In the genomic region with DNA sequence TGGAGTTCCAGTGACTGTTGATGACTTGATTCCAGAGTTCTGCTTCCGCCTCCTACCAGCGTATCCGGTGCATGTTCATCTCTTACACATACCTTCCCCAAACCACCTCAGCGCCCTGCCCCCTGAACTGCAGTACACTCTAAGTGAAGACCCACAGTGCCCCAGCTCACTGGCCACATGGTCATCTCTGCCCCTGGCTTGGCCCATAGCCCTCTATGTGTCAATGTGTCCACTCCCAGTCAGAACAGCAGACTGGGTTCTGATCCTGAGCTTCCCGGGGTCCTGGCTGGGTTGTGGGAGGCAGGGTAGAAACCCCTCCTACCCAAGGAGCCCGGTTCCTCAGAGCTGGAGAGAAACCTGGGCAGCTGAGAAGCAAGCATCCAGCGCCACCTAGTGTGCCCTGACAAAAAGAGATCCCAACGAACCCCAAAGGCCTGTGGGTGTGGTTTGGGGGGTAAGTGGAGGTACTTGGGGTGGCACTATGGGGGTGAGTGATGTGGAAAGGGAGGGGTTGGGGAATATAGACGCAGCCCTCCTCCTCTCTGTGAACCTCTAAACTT, we compare ENCODE assay signal across 9 mouse cellular contexts. TPM values are rescaled to one million over a fixed set of nuclear protein-coding genes. Genes with fewer than 3 reads are reported as not detected.
DNase-seq lines count a peak whose midpoint lies in the region; ATAC-seq lines count a peak whose summit lies in the region.
"Had no signal": no experiment of that assay in that cellular context is flagged by ENCODE, and none has a peak within 500 bp of the region (broad histone marks: within the 10 kb centered on the region; RNA-seq: fewer than 3 reads in every experiment).

No protein-coding gene starts in this region.

- no peak for DNase-seq in heart, adult 9 months (ENCODE audit: low spot score in 2 of 2)
- DNase-seq in 3T3-L1 (ENCODE audit: low read depth, low spot score) (peak; percentile 56), MEL-GATA-1-ER (ENCODE audit: extremely low read depth, low read depth) (peak; percentile 33)
- DNase-seq in embryonic facial prominence, embryonic 10.5 days (ENCODE audit: low spot score) = peak; percentile 52
- DNase-seq in kidney, postnatal 10 days = peak; percentile 79
- DNase-seq in lung, postnatal 4 days = peak; percentile 46 to 68
- DNase-seq in thymus, postnatal 4 days = peak; percentile 85

- peaks cover 12% of the 10 kb centered on the region; the same call in 1 of the 2 replicates for H3K27me3 ChIP-seq in heart, embryonic 14.5 days (ENCODE audit: control insufficient read depth, insufficient read depth, low read length)
- peaks cover 98% of the 10 kb centered on the region for H3K27me3 ChIP-seq in embryonic facial prominence, embryonic 10.5 days (replicated peaks; ENCODE audit: low read depth, poor library complexity, severe bottlenecking)

- no peak overlapping the region for H3K4me3 ChIP-seq in heart, embryonic 14.5 days (ENCODE audit: control insufficient read depth in 1 of 2, insufficient read depth in 1 of 2, low read depth in 1 of 2, low read length in 2 of 2)
- H3K4me3 ChIP-seq in embryonic facial prominence, embryonic 10.5 days = no peak overlapping the region
- H3K4me3 ChIP-seq: limb, embryonic 13.5 days had no signal

- H3K4me1 ChIP-seq in heart, embryonic 14.5 days (ENCODE audit: control insufficient read depth in 2 of 2, insufficient read depth in 2 of 2, low read length in 2 of 2) = peaks cover 62 to 88% of the 10 kb centered on the region in 2 experiments
- H3K4me1 ChIP-seq in embryonic facial prominence, embryonic 10.5 days = peaks cover 57% of the 10 kb centered on the region

- WGBS in heart, embryonic 14.5 days = 18% methylated on average over 9 of the region's 9 CpGs
- 19% methylated on average over 9 of the region's 9 CpGs for WGBS in embryonic facial prominence, embryonic 10.5 days

- no peak overlapping the region for H3K27ac ChIP-seq in heart, embryonic 14.5 days (replicated peaks in 1 of 2; ENCODE audit: control insufficient read depth in 1 of 2, insufficient read depth in 1 of 2, low read depth in 2 of 2, low read length in 2 of 2)
- no peak overlapping the region for H3K27ac ChIP-seq in embryonic facial prominence, embryonic 10.5 days (replicated peaks)
- H3K27ac ChIP-seq: limb, embryonic 13.5 days had no signal

- H3K36me3 ChIP-seq in heart, embryonic 14.5 days (ENCODE audit: control insufficient read depth, insufficient read depth, low read length) = no peaks in the 10 kb centered on the region
- no peaks in the 10 kb centered on the region for H3K36me3 ChIP-seq in embryonic facial prominence, embryonic 10.5 days (replicated peaks)
- H3K36me3 ChIP-seq: limb, embryonic 13.5 days had no signal

- H3K9ac ChIP-seq in heart, embryonic 14.5 days (ENCODE audit: low read length) = peak overlapping the region; percentile 40; the same call in 1 of the 2 replicates
- H3K9ac ChIP-seq: limb, embryonic 13.5 days had no signal

- no peaks in the 10 kb centered on the region for H3K9me3 ChIP-seq in heart, embryonic 14.5 days (ENCODE audit: control insufficient read depth, low read length)
- no peaks in the 10 kb centered on the region for H3K9me3 ChIP-seq in embryonic facial prominence, embryonic 10.5 days
- H3K9me3 ChIP-seq: limb, embryonic 13.5 days had no signal

- no peak for ATAC-seq in heart, embryonic 14.5 days (ENCODE audit: insufficient number of reproducible peaks, insufficient read depth, low FRiP score, low read depth)

- H3K4me2 ChIP-seq in heart, embryonic 14.5 days (ENCODE audit: low read length) = no peak overlapping the region
- H3K4me2 ChIP-seq: limb, embryonic 13.5 days had no signal

RNA-seq across cellular contexts. Expression of gene Pnmt, which starts 3.1 kb away (rescaled TPM):
- 0.70 and 0.86 TPM in 2 replicates for polyA plus RNA-seq in heart, embryonic 14.5 days (2014; fragmentation: Nextera tagmentation; extraction: Ambion mirVana)
- 0.17 and 0.30 TPM in 2 replicates for polyA plus RNA-seq in embryonic facial prominence, embryonic 10.5 days (2016; fragmentation: Nextera tagmentation; extraction: Ambion mirVana)

RNA-seq across cellular contexts. Expression of gene Tcap, which starts 5.7 kb away (rescaled TPM):
- polyA plus RNA-seq in heart, embryonic 14.5 days (2014; fragmentation: Nextera tagmentation; extraction: Ambion mirVana) = 169 and 178 TPM in 2 replicates
- polyA plus RNA-seq in embryonic facial prominence, embryonic 10.5 days (2016; fragmentation: Nextera tagmentation; extraction: Ambion mirVana) = not detected in 2 replicates

RNA-seq across cellular contexts. Expression of gene Pgap3, which starts 11.0 kb away (rescaled TPM):
- polyA plus RNA-seq in heart, embryonic 14.5 days (2014; fragmentation: Nextera tagmentation; extraction: Ambion mirVana) = 14.2 and 15.5 TPM in 2 replicates
- polyA plus RNA-seq in embryonic facial prominence, embryonic 10.5 days (2016; fragmentation: Nextera tagmentation; extraction: Ambion mirVana) = 9.6 TPM in 2 replicates

RNA-seq across cellular contexts. Expression of gene Erbb2, which starts 23.0 kb away (rescaled TPM):
- polyA plus RNA-seq in heart, embryonic 14.5 days (2014; fragmentation: Nextera tagmentation; extraction: Ambion mirVana) = 54.5 and 55.1 TPM in 2 replicates
- 27.5 and 29.5 TPM in 2 replicates for polyA plus RNA-seq in embryonic facial prominence, embryonic 10.5 days (2016; fragmentation: Nextera tagmentation; extraction: Ambion mirVana)

RNA-seq across cellular contexts. Expression of gene Stard3, which starts 31.1 kb away (rescaled TPM):
- polyA plus RNA-seq in heart, embryonic 14.5 days (2014; fragmentation: Nextera tagmentation; extraction: Ambion mirVana) = 33.1 and 35.4 TPM in 2 replicates
- polyA plus RNA-seq in embryonic facial prominence, embryonic 10.5 days (2016; fragmentation: Nextera tagmentation; extraction: Ambion mirVana) = 40.8 and 41.7 TPM in 2 replicates

Comparison
In these comparisons a context has a peak if more than half of its experiments do, and no peak if none do; other contexts are left out.
1. DNase-seq: peak in 3T3-L1 (single experiment), MEL-GATA-1-ER (single experiment), embryonic facial prominence, embryonic 10.5 days (single experiment), kidney, postnatal 10 days (single experiment), lung, postnatal 4 days (2 of 2) and thymus, postnatal 4 days (single experiment); none in heart, adult 9 months (0 of 2).
2. RNA of gene Tcap, which starts 5.7 kb away (polyA plus RNA-seq): 169 to 178 TPM in heart, embryonic 14.5 days; not detected in embryonic facial prominence, embryonic 10.5 days; every median in the first group is over 100 times any median in the second.